Mouse (Mus musculus) frontal cortex, postnatal 25 days (tissue): ENCODE data around the gene Gramd1a.

Source experiments
- DNase-seq, 2 experiments: peaks; one replicate each; pipeline ENCODE4 v3.0.0; 2022; ENCODE audit warnings: low spot score in 2 of 2

Gene Gramd1a

GRCm38 (mm10) chr7:31155296-31156033 is at the start of gene Gramd1a:
Gene Gramd1a (minus strand): TSS chr7:31155896.
- no peak for DNase-seq

GRCm38 (mm10) chr7:31195591-31196307 is 40.1 kb upstream of the Gramd1a start:
- DNase-seq: no peak

GRCm38 (mm10) chr7:31184711-31185110 is 29.0 kb upstream of the Gramd1a start:
- no peak for DNase-seq

- DNase-seq: no peak
Measured at GRCm38 (mm10) chr7:31182863-31183262, 27.2 kb upstream of the Gramd1a start.

GRCm38 (mm10) chr7:31176886-31177763 is 21.4 kb upstream of the Gramd1a start:
- DNase-seq: peak; percentile 47 to 57

- no peak for DNase-seq
Measured at GRCm38 (mm10) chr7:31175096-31175495, 19.4 kb upstream of the Gramd1a start.

GRCm38 (mm10) chr7:31174466-31174865 is 18.8 kb upstream of the Gramd1a start:
- no peak for DNase-seq

- DNase-seq: no peak
Measured at GRCm38 (mm10) chr7:31172238-31172637, 16.5 kb upstream of the Gramd1a start.

GRCm38 (mm10) chr7:31170520-31170919 is 14.8 kb upstream of the Gramd1a start:
- no peak for DNase-seq

GRCm38 (mm10) chr7:31168412-31168811 is 12.7 kb upstream of the Gramd1a start:
- DNase-seq: no peak

GRCm38 (mm10) chr7:31164748-31165147 is 9.1 kb upstream of the Gramd1a start:
- no peak for DNase-seq

- DNase-seq: no peak
Measured at GRCm38 (mm10) chr7:31163666-31164577, 8.2 kb upstream of the Gramd1a start.

- DNase-seq: no peak
Measured at GRCm38 (mm10) chr7:31162324-31162723, 6.6 kb upstream of the Gramd1a start.

GRCm38 (mm10) chr7:31161831-31162230 is 6.1 kb upstream of the Gramd1a start:
- no peak for DNase-seq

- no peak for DNase-seq
Measured at GRCm38 (mm10) chr7:31161246-31161645, 5.5 kb upstream of the Gramd1a start.

- no peak for DNase-seq
Measured at GRCm38 (mm10) chr7:31160763-31161162, 5.1 kb upstream of the Gramd1a start.

GRCm38 (mm10) chr7:31156034-31156928 is 585 bp upstream of the Gramd1a start:
- DNase-seq: no peak

- DNase-seq: no peak
Measured at GRCm38 (mm10) chr7:31153536-31154320, 2.0 kb downstream of the Gramd1a start.
